8 mouse cellular contexts compared by ENCODE assay signal in genomic region chr9:103174771-103175519, GRCm38 (mm10). TPM values are rescaled to one million over a fixed set of nuclear protein-coding genes. Genes with fewer than 3 reads are reported as not detected.
DNase-seq lines count a peak whose midpoint lies in the region; TF ChIP-seq lines count a peak whose summit lies in the region.

No protein-coding gene starts in this region.

- H3K27me3 ChIP-seq in CH12.LX (replicated peaks): peaks cover 25% of the 10 kb centered on the region
- H3K27me3 ChIP-seq in liver, adult 2 months (ENCODE audit: control insufficient read depth, insufficient read depth, low read length): no peaks in the 10 kb centered on the region

- TF ChIP-seq EP300 in CH12.LX (IDR thresholded peaks at IDR 0.05; ENCODE audit: low read length): no peak

- DNase-seq in gastrocnemius, adult 2 months: peak; percentile 31
- DNase-seq in gastrocnemius, postnatal 10 days: no peak
- no peak for DNase-seq in CH12.LX (ENCODE audit: extremely low read depth)
- DNase-seq in brain, embryonic 14.5 days (ENCODE audit: low read depth): no peak
- peak; percentile 47 for DNase-seq in liver, adult 2 months (ENCODE audit: extremely low read depth, low read depth, low spot score)
- DNase-seq in yolk sac, embryonic 10.5 days (ENCODE audit: low spot score): peak; percentile 38
- DNase-seq in gastrocnemius, adult 18-20 months (ENCODE audit: low spot score): no peak
- no peak for DNase-seq in cerebellum, adult 8-10 months

- dilution Hi-C loops in CH12.LX (cut with MboI; ENCODE audit: extremely low pct_ligation_motif_present, extremely low pct_unique_long_range_greater_than_20kb, low sequenced_read_pairs): no loop called here

- TF ChIP-seq CTCF in gastrocnemius, adult 2 months (IDR thresholded peaks at IDR 0.05): peak; percentile 60
- peak in 1 of 2 experiments; percentile 65; a peak in 2 of 4 replicates for TF ChIP-seq CTCF in CH12.LX (conservative IDR thresholded peaks at IDR 0.05 in 1 of 2, IDR thresholded peaks at IDR 0.05 in 1 of 2; ENCODE audit: low read depth in 2 of 2, low read length in 2 of 2)
- TF ChIP-seq CTCF in brain, embryonic 14.5 days (IDR thresholded peaks at IDR 0.05; ENCODE audit: borderline replicate concordance, extremely low read depth, insufficient read depth, insufficient read length): peak; percentile 51; the same call in 1 of the 2 replicates
- peak; percentile 84 for TF ChIP-seq CTCF in liver, adult 2 months (IDR thresholded peaks at IDR 0.05; ENCODE audit: low read depth, low read length)

- no peak overlapping the region for H3K9ac ChIP-seq in CH12.LX (ENCODE audit: insufficient read depth, low read depth)
- H3K9ac ChIP-seq in liver, adult 2 months (ENCODE audit: low read depth, low read length): no peak overlapping the region

- no peaks in the 10 kb centered on the region for H3K36me3 ChIP-seq in CH12.LX (replicated peaks in 1 of 2; ENCODE audit: control insufficient read depth in 1 of 2, insufficient read depth in 1 of 2, low read length in 1 of 2)
- no peaks in the 10 kb centered on the region for H3K36me3 ChIP-seq in liver, adult 2 months (ENCODE audit: control insufficient read depth, insufficient read depth, low read length)

- TF ChIP-seq POLR2A in CH12.LX (IDR thresholded peaks at IDR 0.05; ENCODE audit: low read depth, low read length): no peak
- TF ChIP-seq POLR2A in brain, embryonic 14.5 days (IDR thresholded peaks at IDR 0.05; ENCODE audit: borderline replicate concordance, extremely low read depth, insufficient read depth, insufficient read length, poor library complexity, severe bottlenecking): no peak
- no peak for TF ChIP-seq POLR2A in liver, adult 2 months (IDR thresholded peaks at IDR 0.05; ENCODE audit: extremely low read depth, insufficient read depth, low read length)

- no peak overlapping the region for H3K4me3 ChIP-seq in gastrocnemius, adult 2 months
- H3K4me3 ChIP-seq in CH12.LX (replicated peaks in 1 of 3; ENCODE audit: low read depth in 2 of 3, low read length in 2 of 3, poor library complexity in 1 of 3): no peak overlapping the region
- H3K4me3 ChIP-seq in liver, adult 2 months (ENCODE audit: insufficient read depth, low read depth, low read length): no peak overlapping the region

- no peak overlapping the region for H3K27ac ChIP-seq in gastrocnemius, adult 2 months
- H3K27ac ChIP-seq in CH12.LX (ENCODE audit: insufficient read depth, low read depth): no peak overlapping the region
- no peak overlapping the region for H3K27ac ChIP-seq in liver, adult 2 months (replicated peaks; ENCODE audit: insufficient read depth, low read depth, low read length)

- in situ Hi-C loops in CH12.LX (cut with MboI; ENCODE audit: low pct_ligation_motif_present, low pct_unique_long_range_greater_than_20kb, low sequenced_read_pairs): loop anchor here (5.0 kb wide), 1 partner anchor 83 kb away; no protein-coding TSS in a partner anchor

- 49% methylated on average over 6 of the region's 6 CpGs for WGBS in liver, adult 2 months

- 0 out of 4 replicates have a peak, but pooled peaks cover 0 to 6% of the 10 kb centered on the region in 2 experiments for H3K4me1 ChIP-seq in CH12.LX (ENCODE audit: control insufficient read depth in 1 of 2, insufficient read depth in 2 of 2)
- H3K4me1 ChIP-seq in liver, adult 2 months (ENCODE audit: control insufficient read depth, insufficient read depth, low read length): no peaks in the 10 kb centered on the region

- no peaks in the 10 kb centered on the region for H3K9me3 ChIP-seq in CH12.LX (replicated peaks; ENCODE audit: low read length)

- H3K79me2 ChIP-seq in CH12.LX (replicated peaks; ENCODE audit: control insufficient read depth, extremely low read depth, insufficient read depth, poor library complexity, severe bottlenecking): no peaks in the 10 kb centered on the region
- H3K79me2 ChIP-seq in liver, adult 2 months (ENCODE audit: control insufficient read depth, insufficient read depth, low read length): no peaks in the 10 kb centered on the region

- peak; percentile 6 for TF ChIP-seq RAD21 in CH12.LX (IDR thresholded peaks at IDR 0.05; ENCODE audit: low read depth, low read length)

- H3K4me2 ChIP-seq in CH12.LX (ENCODE audit: insufficient read depth, low read depth, poor library complexity, severe bottlenecking): no peak overlapping the region

- intact Hi-C loops in gastrocnemius, adult 2 months (cut with DNase I): no loop called here

TF ChIP-seq in CH12.LX, 34 proteins besides CTCF, POLR2A, EP300 and RAD21:
- TF ChIP-seq SMC3 (IDR thresholded peaks at IDR 0.05; ENCODE audit: low read depth, low read length) (peak; percentile 51), JUND (conservative IDR thresholded peaks at IDR 0.05; ENCODE audit: low read depth, low read length) (no peak)

RNA-seq across cellular contexts. Expression of gene Srprb, which starts 27.0 kb away (rescaled TPM):
- total RNA-seq in gastrocnemius, adult 2 months (2021): 10 to 100 TPM; 16.2 to 18.2 TPM
- total RNA-seq in gastrocnemius, postnatal 10 days (2021): 10 to 100 TPM; 15.3 to 17.0 TPM
- total RNA-seq in CH12.LX (2012; rRNA removed): 59.7 and 69.9 TPM in 2 replicates
- 37.8 and 39.5 TPM in 2 replicates for total RNA-seq in CH12.LX (2014; rRNA removed)
- 56.2 and 67.2 TPM in 2 replicates for polyA plus RNA-seq in CH12.LX (2012; ENCODE audit: insufficient read length, low read depth)
- polyA plus RNA-seq in brain, embryonic 14.5 days (2012; rRNA removed): 58.0 and 59.4 TPM in 2 replicates
- total RNA-seq in liver, adult 2 months (2014; rRNA removed): 8.5 and 10.7 TPM in 2 replicates
- 16.8 and 22.8 TPM in 2 replicates for polyA plus RNA-seq in liver, adult 2 months (2012; rRNA removed)
- 10 to 100 TPM; 16.2 to 17.2 TPM for total RNA-seq in gastrocnemius, adult 18-20 months (2021)

RNA-seq across cellular contexts. Expression of gene Gm20425, which starts 55.2 kb away (rescaled TPM):
- total RNA-seq in gastrocnemius, adult 2 months (2021): 1 to 10 TPM; 1.7 to 3.5 TPM
- 1 to 10 TPM; 4.7 to 5.1 TPM for total RNA-seq in gastrocnemius, postnatal 10 days (2021)
- total RNA-seq in CH12.LX (2012; rRNA removed) (not detected in 2 replicates), CH12.LX (2014; rRNA removed) (not detected in 2 replicates)
- not detected in 2 replicates for polyA plus RNA-seq in CH12.LX (2012; ENCODE audit: insufficient read length, low read depth)
- not detected in 2 replicates for polyA plus RNA-seq in brain, embryonic 14.5 days (2012; rRNA removed)
- total RNA-seq in liver, adult 2 months (2014; rRNA removed): 0.94 and 1.1 TPM in 2 replicates
- polyA plus RNA-seq in liver, adult 2 months (2012; rRNA removed): 0.37 and 0.43 TPM in 2 replicates
- total RNA-seq in gastrocnemius, adult 18-20 months (2021): 1 to 10 TPM; 2.7 to 3.9 TPM

RNA-seq across cellular contexts. Expression of gene Trf, which starts 55.3 kb away (rescaled TPM):
- 10 to 100 TPM in 1 of 2 experiments, 1 to 10 TPM in 1; 5.3 to 11.5 TPM for total RNA-seq in gastrocnemius, adult 2 months (2021)
- total RNA-seq in gastrocnemius, postnatal 10 days (2021): 10 to 100 TPM; 12.1 to 27.5 TPM
- total RNA-seq in CH12.LX (2012; rRNA removed): not detected in 2 replicates
- total RNA-seq in CH12.LX (2014; rRNA removed): not detected in 2 replicates
- not detected in 2 replicates for polyA plus RNA-seq in CH12.LX (2012; ENCODE audit: insufficient read length, low read depth)
- 10.2 and 19.0 TPM in 2 replicates for polyA plus RNA-seq in brain, embryonic 14.5 days (2012; rRNA removed)
- total RNA-seq in liver, adult 2 months (2014; rRNA removed): 18,586 and 23,528 TPM in 2 replicates
- 26,375 and 34,444 TPM in 2 replicates for polyA plus RNA-seq in liver, adult 2 months (2012; rRNA removed)
- total RNA-seq in gastrocnemius, adult 18-20 months (2021): 10 to 100 TPM; 18.2 to 29.2 TPM

Comparison
In these comparisons a context has a peak if more than half of its experiments do, and no peak if none do; other contexts are left out.
1. DNase-seq: peak in gastrocnemius, adult 2 months (single experiment), liver, adult 2 months (single experiment) and yolk sac, embryonic 10.5 days (single experiment); none in gastrocnemius, postnatal 10 days (single experiment), CH12.LX (single experiment), brain, embryonic 14.5 days (single experiment), gastrocnemius, adult 18-20 months (single experiment) and cerebellum, adult 8-10 months (single experiment).
2. RNA of gene Trf, which starts 55.3 kb away (total RNA-seq): 18,586 to 23,528 TPM in liver, adult 2 months; 18.2 to 29.2 TPM in gastrocnemius, adult 18-20 months, 12.1 to 27.5 TPM in gastrocnemius, postnatal 10 days, 5.3 to 11.5 TPM in gastrocnemius, adult 2 months and not detected in CH12.LX; every median in the first group is over 100 times any median in the second.